Mouse (Mus musculus): ENCODE results near the gene Mthfsl.
"Not testable (repeated sequence)": the region's sequence is repeated elsewhere in the genome, so short reads cannot be mapped to it uniquely, and the experiment has no call there.

Gene Mthfsl

GRCm38 (mm10) chr9:88689451-88689850 is 30.6 kb downstream of the Mthfsl start:
- not testable (repeated sequence) for DNase-seq

- DNase-seq = not testable (repeated sequence)
Measured at GRCm38 (mm10) chr9:88686719-88687118, 33.4 kb downstream of the Mthfsl start.

GRCm38 (mm10) chr9:88658341-88658740 is 61.8 kb downstream of the Mthfsl start:
- DNase-seq = not testable (repeated sequence)

- DNase-seq = not testable (repeated sequence)
Measured at GRCm38 (mm10) chr9:88650742-88651141, 69.4 kb downstream of the Mthfsl start.
